Mouse (Mus musculus): ENCODE measurements at regions not wholly inside any gene's neighbourhood (a gene's known extent, or its start where the extent isn't known, plus 50 kb on each side); places are given as distances from the start of the nearest gene placed in this dataset.

- WGBS, result 89% methylated on average over 1 of the region's 1 CpGs
- H3K27me3 ChIP-seq (ENCODE audit: control insufficient read depth, insufficient read depth, low read length), result no peaks in the 10 kb centered on the region
- no peaks in the 10 kb centered on the region for H3K36me3 ChIP-seq (ENCODE audit: control insufficient read depth, insufficient read depth, low read length)
- H3K27ac ChIP-seq (replicated peaks; ENCODE audit: low read depth, low read length), result no peak overlapping the region
- H3K4me1 ChIP-seq (ENCODE audit: control insufficient read depth, insufficient read depth, low read length), result no peaks in the 10 kb centered on the region
- H3K4me2 ChIP-seq (replicated peaks; ENCODE audit: low read depth, low read length, severe bottlenecking), result no peak overlapping the region
- DNase-seq (ENCODE audit: low spot score) (no peak), ATAC-seq (ENCODE audit: low FRiP score, low read depth) (no peak)
- H3K4me3 ChIP-seq (replicated peaks; ENCODE audit: low read length), result no peak overlapping the region
- no peaks in the 10 kb centered on the region for H3K9me3 ChIP-seq (ENCODE audit: control insufficient read depth, low read length)
- TF ChIP-seq POLR2A (IDR thresholded peaks at IDR 0.05; ENCODE audit: borderline replicate concordance, extremely low read depth, insufficient read depth, insufficient read length), result no peak
- H3K9ac ChIP-seq (ENCODE audit: low read depth, low read length, severe bottlenecking), result no peak overlapping the region
Observed at GRCm38 (mm10) chr17:54158330-54158729, 140.5 kb downstream of the Slc5a7 start.

GRCm38 (mm10) chr17:54155801-54156200 lies 143.0 kb downstream of the Slc5a7 start:
- H3K36me3 ChIP-seq (ENCODE audit: control insufficient read depth, insufficient read depth, low read length), result no peaks in the 10 kb centered on the region
- H3K9ac ChIP-seq (ENCODE audit: low read depth, low read length, severe bottlenecking), result no peak overlapping the region
- H3K9me3 ChIP-seq (ENCODE audit: control insufficient read depth, low read length), result no peaks in the 10 kb centered on the region
- H3K27me3 ChIP-seq (ENCODE audit: control insufficient read depth, insufficient read depth, low read length), result no peaks in the 10 kb centered on the region
- H3K4me3 ChIP-seq (replicated peaks; ENCODE audit: low read length), result no peak overlapping the region
- TF ChIP-seq POLR2A (IDR thresholded peaks at IDR 0.05; ENCODE audit: borderline replicate concordance, extremely low read depth, insufficient read depth, insufficient read length), result no peak
- H3K27ac ChIP-seq (replicated peaks; ENCODE audit: low read depth, low read length), result no peak overlapping the region
- DNase-seq (ENCODE audit: low spot score) (no peak), ATAC-seq (ENCODE audit: low FRiP score, low read depth) (no peak)
- 77% methylated on average over 1 of the region's 1 CpGs for WGBS
- H3K4me1 ChIP-seq (ENCODE audit: control insufficient read depth, insufficient read depth, low read length), result no peaks in the 10 kb centered on the region
- no peak overlapping the region for H3K4me2 ChIP-seq (replicated peaks; ENCODE audit: low read depth, low read length, severe bottlenecking)

- H3K27ac ChIP-seq (replicated peaks; ENCODE audit: low read depth, low read length), result no peak overlapping the region
- TF ChIP-seq POLR2A (IDR thresholded peaks at IDR 0.05; ENCODE audit: borderline replicate concordance, extremely low read depth, insufficient read depth, insufficient read length), result no peak
- ATAC-seq (ENCODE audit: low FRiP score, low read depth), result no peak
- H3K36me3 ChIP-seq (ENCODE audit: control insufficient read depth, insufficient read depth, low read length), result no peaks in the 10 kb centered on the region
- no peak overlapping the region for H3K9ac ChIP-seq (ENCODE audit: low read depth, low read length, severe bottlenecking)
- H3K4me1 ChIP-seq (ENCODE audit: control insufficient read depth, insufficient read depth, low read length), result no peaks in the 10 kb centered on the region
- no peaks in the 10 kb centered on the region for H3K9me3 ChIP-seq (ENCODE audit: control insufficient read depth, low read length)
- H3K27me3 ChIP-seq (ENCODE audit: control insufficient read depth, insufficient read depth, low read length), result no peaks in the 10 kb centered on the region
- H3K4me2 ChIP-seq (replicated peaks; ENCODE audit: low read depth, low read length, severe bottlenecking), result no peak overlapping the region
- no peak overlapping the region for H3K4me3 ChIP-seq (replicated peaks; ENCODE audit: low read length)
- DNase-seq (ENCODE audit: low spot score), result no peak
Observed at GRCm38 (mm10) chr17:54154536-54154935, 144.3 kb downstream of the Slc5a7 start.
